Mouse (Mus musculus): Measurements from ENCODE around the gene Vdac1.

Vdac1 gene

DNA sequence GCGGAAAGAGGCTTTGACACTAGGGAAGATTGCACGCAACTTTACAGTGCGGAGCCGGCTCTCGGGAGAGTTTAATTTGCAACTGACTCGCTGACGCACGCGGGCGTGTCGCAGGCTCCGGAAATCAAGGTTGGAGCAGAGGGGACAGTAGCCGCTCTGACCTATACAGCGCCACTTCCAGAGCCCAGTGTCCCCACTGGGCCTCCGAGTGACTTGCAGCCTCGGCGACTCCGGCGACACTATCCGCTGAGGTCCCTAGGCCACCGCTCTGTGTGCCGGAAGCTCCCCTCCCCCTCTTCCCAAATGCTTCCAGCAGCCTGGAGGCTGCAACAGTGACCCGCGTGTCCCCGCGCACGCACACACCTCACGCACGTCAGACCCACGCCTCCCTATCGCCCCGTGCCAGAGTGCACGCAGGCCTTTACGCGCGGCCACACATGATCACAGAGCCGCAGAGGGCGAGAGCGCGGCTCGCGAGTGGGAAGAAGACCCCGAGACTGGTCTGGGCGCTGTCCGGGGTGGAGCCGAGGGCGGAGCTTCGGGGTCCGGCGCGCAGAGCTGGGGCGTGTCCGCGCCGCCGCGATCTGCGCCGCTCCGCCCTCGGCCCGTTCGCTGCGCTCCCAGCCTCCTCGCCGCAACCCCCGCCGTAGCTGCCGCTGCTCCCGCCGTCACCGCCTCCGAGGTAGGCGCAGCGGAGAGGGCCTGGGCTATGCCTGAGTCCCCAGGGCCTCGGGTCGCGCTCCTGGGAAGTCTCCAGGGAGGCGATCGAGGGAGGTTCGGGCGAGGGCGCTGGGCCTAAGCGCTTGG, at the start of gene Vdac1:
Gene Vdac1, plus strand, starts transcription at position 390 of the 807 bp plus-strand sequence.
- DNase-seq (ENCODE audit: low read depth): peak; percentile 58

DNA sequence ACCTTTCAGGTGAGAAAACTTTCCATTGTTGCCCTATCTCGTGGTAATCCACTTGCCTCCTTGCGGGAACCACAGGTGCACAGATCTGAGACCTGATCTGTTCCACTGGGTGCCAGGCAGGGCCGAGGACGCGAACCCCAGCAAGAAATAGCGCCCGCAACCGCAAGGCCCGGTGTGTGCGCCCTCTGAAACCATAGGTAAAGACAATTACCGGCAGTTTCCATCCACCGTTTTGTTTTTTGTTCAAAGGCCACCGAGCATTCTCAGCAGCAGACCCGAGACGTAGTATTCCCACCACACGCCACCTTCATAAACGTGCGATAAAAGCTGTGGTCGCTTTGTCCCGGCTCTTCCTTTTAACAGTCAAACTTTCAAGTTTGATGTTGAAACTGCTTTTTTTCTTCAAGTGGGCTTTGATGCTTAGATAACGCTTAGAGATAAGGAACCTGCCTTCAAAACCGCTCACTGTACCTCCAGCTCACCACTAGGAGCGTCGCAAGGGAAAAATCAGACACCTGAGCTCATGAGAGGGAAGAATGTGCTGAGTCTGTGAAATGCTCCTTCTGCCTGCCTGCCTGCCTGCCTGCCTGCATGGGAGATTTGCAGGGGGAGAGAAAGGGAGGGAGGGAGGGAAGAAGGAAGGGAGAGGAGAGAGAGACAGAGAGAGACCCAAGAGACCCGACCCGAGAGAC, 46.4 kb upstream of the Vdac1 start:
- no peak for DNase-seq (ENCODE audit: low read depth)

DNA sequence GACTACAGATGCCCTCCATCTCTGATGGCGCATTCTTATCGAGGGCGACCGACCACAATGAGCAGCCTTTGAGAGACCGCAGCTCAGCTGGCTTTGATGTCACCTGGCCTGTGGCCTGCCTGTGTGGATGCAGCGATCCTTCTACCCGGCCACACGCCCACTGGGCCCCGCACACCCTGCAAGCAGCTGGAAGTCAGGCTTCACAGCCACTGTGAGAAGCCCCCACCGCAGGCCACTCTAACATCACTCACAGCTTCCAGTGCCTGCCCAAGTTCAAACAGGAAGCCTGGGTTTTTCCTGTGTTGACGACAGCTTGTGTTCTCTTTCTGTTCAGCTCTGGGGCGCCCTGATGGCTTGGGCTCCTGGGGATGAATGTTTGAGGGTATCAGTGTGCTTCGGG, 42.2 kb upstream of the Vdac1 start:
- DNase-seq (ENCODE audit: low read depth): no peak

DNA sequence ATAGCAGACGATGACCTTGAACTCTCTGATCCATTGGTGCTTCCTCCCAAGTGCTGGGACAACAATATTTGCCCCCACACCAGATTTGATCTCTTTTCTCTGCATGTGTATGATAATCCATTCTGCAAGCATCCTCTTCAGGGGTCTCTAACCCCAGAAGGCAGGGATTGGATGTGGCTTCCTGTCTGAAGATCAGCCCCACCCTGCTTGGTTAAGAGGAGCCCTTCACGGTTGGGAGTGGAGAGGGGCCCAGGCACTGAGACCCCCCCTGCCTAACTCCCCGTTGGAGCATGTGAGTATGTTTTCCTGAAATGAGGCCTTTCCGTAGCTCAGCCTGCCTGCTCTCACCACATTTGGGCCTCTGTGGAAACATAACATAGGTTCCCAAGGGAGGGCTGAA, 41.0 kb upstream of the Vdac1 start:
- no peak for DNase-seq (ENCODE audit: low read depth)

DNA sequence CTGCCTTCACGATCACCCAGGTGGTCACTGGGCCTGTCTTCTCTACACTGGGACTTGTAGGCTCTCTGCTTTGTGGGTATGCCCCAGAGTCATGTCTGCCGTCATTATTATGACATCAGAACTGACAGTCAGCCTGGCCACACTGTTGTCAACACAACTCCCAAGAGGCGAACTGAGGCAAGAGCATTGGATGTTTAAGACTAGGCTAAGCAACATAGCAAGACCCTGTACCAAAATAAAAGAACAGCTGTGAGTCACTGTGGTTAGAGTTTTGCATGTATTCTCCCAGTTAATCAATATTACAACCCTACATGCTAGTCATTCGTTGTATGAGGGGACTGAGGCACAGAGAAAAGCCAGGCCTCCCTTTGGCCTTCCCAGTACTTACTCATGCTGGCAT, 40.1 kb upstream of the Vdac1 start:
- no peak for DNase-seq (ENCODE audit: low read depth)

- DNase-seq (ENCODE audit: low read depth): no peak
These were observed 39.1 kb upstream of the Vdac1 start for GRCm38 (mm10) chr11:52321540-52321939.

- DNase-seq (ENCODE audit: low read depth): no peak
These were observed 36.0 kb upstream of the Vdac1 start for GRCm38 (mm10) chr11:52324442-52325367.

DNA sequence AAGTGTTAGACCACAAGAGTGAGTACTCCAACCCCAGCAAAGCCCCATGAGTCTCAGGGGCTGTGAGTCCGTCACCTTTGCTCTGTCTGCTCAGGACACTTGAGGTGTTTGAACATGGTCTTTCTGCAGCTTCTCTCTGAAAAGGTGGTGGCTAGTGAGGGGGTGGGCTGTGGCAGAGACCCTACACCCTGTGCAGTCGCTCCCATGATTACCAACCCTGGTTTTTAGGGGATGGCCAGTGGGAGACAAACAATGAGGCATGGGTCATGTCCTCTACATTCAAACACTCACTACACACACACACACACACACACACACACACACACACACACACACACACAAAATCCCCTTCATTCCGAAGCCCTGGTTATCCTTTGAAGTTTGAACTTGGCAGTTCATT, 33.3 kb upstream of the Vdac1 start:
- no peak for DNase-seq (ENCODE audit: low read depth)

GRCm38 (mm10) chr11:52332421-52333118, 28.1 kb upstream of the Vdac1 start:
- no peak for DNase-seq (ENCODE audit: low read depth)

DNA sequence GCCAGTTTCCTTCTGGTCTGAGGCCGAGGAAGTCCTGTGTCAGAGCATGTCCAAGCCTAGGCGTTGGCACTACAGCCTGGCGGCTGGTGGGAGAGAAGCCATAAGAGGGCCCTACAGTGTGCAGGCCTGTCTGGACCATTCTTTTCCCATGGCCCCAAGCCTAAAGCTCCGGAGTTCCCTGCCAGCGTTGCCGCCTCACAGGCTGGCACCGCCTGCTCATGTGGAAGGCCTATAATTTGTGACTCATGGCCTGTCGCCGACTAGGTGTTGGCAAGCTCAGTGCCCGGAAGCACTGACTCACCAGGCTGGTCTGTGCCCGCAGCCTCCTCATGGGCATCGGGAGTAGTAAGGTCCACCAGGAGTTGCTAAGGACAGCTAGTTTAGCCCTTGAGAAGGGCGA, 27.0 kb upstream of the Vdac1 start:
- DNase-seq (ENCODE audit: low read depth): peak; percentile 93

DNA sequence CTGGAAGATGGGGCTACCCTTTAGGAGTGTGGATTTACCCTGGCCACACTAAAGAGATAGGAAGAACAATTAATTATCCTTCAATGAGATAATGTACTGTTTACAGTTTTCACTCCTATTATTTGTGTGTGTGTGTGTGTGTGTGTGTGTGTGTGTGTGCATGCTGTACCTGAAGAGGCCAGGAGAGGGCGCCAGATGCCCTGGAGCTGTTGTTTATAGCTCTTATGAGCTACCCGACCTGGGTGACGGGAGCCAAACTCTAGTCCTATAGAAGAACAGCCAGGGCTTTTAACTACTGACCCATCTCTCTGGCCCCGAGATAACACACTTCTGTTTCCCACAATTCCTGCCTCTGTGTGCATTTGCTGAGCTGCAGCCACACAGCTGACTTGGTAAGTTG, 25.4 kb upstream of the Vdac1 start:
- no peak for DNase-seq (ENCODE audit: low read depth)

GRCm38 (mm10) chr11:52335924-52336323, 24.7 kb upstream of the Vdac1 start:
- peak; percentile 58 for DNase-seq (ENCODE audit: low read depth)

- no peak for DNase-seq (ENCODE audit: low read depth)
These were observed 22.9 kb upstream of the Vdac1 start for GRCm38 (mm10) chr11:52337651-52338295.

DNA sequence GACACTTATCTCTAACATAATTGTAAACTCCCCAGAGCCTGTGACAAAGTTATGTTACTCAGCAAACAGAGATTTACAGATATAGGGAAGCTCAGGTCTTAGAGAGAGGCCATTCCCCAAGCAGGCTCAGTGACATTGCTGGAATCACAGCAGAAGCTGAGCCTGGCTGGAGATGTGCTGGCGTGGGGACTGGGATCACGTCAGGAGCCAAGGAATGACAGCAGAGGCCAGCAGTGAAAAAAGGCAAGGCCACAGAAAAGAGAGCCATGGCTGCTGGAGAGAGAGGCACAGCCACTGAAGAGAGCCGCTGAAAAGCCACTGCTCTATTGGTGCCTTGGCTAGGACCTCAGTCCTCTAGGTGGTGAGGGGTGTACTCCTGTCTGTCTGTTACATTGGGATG, 22.3 kb upstream of the Vdac1 start:
- DNase-seq (ENCODE audit: low read depth): no peak

GRCm38 (mm10) chr11:52339098-52339497, 21.6 kb upstream of the Vdac1 start:
- no peak for DNase-seq (ENCODE audit: low read depth)

DNA sequence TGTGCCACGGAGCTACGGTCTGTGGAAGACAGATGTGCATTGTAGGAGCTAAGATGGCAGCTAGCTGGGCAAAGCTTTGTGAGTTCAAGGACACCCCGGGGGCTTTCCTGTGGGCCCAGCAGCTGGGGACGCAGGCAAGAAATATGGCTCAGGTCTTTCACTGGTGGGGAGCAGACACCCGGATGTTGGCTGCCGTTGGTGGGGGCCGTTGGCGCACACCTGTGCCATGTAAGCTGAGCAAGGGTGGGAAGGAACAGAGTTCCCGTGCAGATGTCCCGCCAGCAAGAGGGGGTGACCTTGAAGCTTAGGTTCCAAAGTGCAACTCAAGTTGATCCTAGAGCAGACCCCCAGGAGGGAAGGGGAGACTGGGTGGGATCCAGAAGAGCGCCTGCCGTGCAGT, 21.1 kb upstream of the Vdac1 start:
- DNase-seq (ENCODE audit: low read depth): no peak

- no peak for DNase-seq (ENCODE audit: low read depth)
These were observed 20.4 kb upstream of the Vdac1 start for GRCm38 (mm10) chr11:52340123-52340864.

GRCm38 (mm10) chr11:52341001-52341400, 19.7 kb upstream of the Vdac1 start:
- DNase-seq (ENCODE audit: low read depth): no peak

- DNase-seq (ENCODE audit: low read depth): no peak
These were observed 19.2 kb upstream of the Vdac1 start for GRCm38 (mm10) chr11:52341476-52341875.

DNA sequence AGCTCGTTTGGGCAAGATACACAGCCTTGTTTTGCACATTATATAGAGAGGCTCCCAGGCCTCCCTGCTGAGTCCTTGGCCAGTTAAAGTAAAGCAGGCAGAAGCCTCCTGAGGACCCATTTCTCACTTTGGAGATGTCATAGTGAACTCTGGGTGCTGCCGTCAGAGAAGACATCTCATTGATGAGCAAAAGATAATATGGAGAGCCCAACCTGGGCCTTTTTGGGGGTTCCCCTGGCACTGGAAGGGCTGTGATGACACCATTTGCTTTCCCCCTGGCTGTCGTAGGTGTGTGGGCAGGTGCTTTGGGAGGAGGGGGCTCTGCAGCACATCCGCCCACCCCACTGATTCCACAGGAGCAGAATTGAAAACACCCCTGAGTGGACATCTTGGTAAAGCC, 18.4 kb upstream of the Vdac1 start:
- no peak for DNase-seq (ENCODE audit: low read depth)

- no peak for DNase-seq (ENCODE audit: low read depth)
These were observed 17.5 kb upstream of the Vdac1 start for GRCm38 (mm10) chr11:52343162-52343561.
